Mouse (Mus musculus) erythroblast, embryonic 14.5 days (primary cell): ENCODE data around the gene 1700001P01Rik. TPM values are rescaled to one million over a fixed set of nuclear protein-coding genes. Genes with fewer than 3 reads are reported as not detected.
"Not testable (repeated sequence)": the region's sequence is repeated elsewhere in the genome, so short reads cannot be mapped to it uniquely, and the experiment has no call there.

Experiments
- H3K27me3 ChIP-seq: 2 replicates; pipeline ENCODE4 v1.6.1; 2012; ENCODE audit warnings: inconsistent platforms; ENCODE audit not compliant: control insufficient read depth
- H3K36me3 ChIP-seq: 2 replicates; pipeline ENCODE4 v1.6.1; 2012; ENCODE audit warnings: mild to moderate bottlenecking, inconsistent platforms; ENCODE audit not compliant: control insufficient read depth
- H3K4me1 ChIP-seq: 2 replicates; pipeline ENCODE4 v1.6.1; 2012; ENCODE audit warnings: inconsistent platforms; ENCODE audit not compliant: control insufficient read depth
- H3K4me3 ChIP-seq: replicated peaks from 2 replicates; pipeline ENCODE3; 2012; ENCODE audit warnings: moderate library complexity, mild to moderate bottlenecking, inconsistent platforms
- H3K9me3 ChIP-seq: 2 replicates; pipeline ENCODE4 v1.6.1; 2012; ENCODE audit warnings: low read length, inconsistent platforms, mixed read lengths; ENCODE audit not compliant: control insufficient read depth
- GATA1 ChIP-seq: IDR thresholded peaks from 2 replicates; pipeline ENCODE4 v1.6.1; 2012; ENCODE audit warnings: low read length, inconsistent platforms, mixed read lengths
- TAL1 ChIP-seq: IDR thresholded peaks from 3 replicates; pipeline ENCODE4 v1.6.1; 2012; ENCODE audit warnings: low read length, inconsistent platforms, mixed read lengths
- polyA plus RNA-seq: library from polyadenylated mRNA; stranded (reverse); fragments of >175 nt; gene quantifications from 2 replicates; pipeline ENCODE4 v1.2.3, GENCODE M21; 2012

1700001P01Rik gene
- polyA plus RNA-seq, 1 experiment, result not detected

DNA sequence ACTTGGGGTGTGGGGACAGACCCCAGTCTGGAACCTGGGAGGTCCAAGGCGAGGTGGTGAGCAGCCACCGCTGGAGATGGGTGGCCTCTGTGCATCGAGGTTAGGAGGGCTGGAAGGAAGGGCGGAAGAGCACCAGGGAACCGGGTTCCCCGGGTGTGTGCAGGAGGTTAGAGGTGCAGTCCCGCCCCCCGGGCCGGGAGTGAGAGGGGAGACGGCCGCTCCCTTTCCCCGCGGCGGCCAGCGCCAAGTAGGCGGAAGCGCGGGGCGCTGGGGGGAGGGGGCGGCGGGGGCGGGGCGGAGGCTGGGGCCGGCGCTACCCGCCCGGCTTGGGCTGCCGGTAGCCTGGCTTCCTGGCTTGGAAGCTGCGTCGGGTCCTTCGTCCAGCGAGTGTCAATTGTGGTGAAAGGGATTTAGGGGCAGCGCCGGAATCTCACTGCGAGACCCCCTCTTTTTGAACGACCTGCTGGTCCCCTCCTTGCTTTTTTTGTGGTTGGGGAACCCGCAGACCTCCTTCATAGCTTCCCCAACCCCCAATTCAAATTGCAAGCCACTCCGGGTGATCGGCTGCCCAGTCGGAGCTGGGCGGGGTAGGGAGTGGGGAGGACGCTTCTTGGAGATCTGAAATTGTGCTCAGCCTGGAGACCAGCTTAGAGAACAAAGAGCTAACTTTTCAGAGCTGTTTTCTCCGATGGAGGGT lies 24.4 kb upstream of the 1700001P01Rik start:
- Histone ChIP-seq H3K9me3 (no peaks in the 10 kb centered on the region), H3K27me3 (peaks cover 38% of the 10 kb centered on the region), H3K4me1 (peaks cover 45% of the 10 kb centered on the region), H3K36me3 (no peaks in the 10 kb centered on the region), H3K4me3 (peak overlapping the region; percentile 74)
- TF ChIP-seq GATA1 (no peak), TAL1 (no peak)

DNA sequence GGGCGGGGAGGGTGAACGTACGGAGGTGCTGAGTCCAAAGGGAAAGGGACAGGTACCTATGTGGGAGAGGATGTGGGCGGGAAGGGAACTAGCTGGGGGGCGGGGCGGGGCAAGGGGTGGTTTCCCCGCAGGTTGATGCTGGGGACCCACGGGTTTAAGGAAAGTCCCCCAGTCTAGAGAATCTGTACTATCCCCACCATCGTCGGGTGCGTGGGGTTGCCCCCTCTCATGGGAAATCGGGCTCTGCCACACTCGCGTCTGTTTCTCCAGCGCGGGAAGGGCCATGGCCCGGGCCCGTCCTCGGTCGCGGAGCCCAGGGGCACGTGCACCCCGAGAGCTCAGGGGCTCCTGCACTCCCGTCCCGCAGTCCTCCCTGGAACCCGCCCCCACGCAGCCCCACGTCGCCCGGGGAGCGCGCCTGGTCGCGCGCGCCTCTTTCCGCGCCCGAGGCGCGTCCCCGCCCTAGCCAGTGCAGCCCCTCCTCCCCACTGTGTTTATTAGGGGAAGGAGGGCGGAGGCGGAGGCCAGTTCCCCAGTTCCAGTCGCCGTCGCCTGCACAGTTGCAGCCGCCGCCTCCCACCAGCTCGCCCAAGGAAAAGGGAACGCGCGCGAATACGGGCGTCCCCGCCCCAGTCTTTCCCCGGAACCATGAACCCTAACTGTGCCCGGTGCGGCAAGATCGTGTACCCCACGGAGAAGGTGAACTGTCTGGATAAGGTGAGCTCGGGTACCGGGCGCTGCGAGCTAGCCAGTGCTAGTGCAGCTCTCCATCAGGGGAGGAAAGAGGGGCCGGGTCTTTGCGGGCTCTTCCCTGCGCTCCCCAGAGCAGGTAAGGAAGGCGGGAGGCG lies 23.7 kb upstream of the 1700001P01Rik start:
- Histone ChIP-seq H3K9me3 (no peaks in the 10 kb centered on the region), H3K36me3 (no peaks in the 10 kb centered on the region), H3K4me1 (peaks cover 45% of the 10 kb centered on the region), H3K27me3 (peaks cover 38% of the 10 kb centered on the region), H3K4me3 (peak overlapping the region; percentile 74)
- TF ChIP-seq TAL1 (no peak), GATA1 (no peak)

DNA sequence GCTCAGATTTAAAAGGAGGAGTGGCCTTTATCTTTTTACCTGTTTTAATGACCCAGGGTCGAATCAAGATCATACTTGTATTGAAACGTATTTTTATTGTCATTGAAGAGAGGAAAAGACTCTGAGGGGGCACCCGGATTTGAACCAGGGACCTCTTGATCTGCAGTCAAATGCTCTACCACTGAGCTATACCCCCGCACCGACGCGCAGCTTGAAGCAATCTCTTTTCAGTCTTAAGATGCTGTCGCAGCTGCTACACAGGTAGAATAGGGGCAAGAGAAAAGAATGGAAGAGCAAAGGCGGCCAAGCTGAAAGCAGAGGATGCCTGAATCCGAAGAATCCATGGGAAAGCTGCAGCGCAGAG lies 23.0 kb upstream of the 1700001P01Rik start, which contains the start of gene Lasp1:
TSS of gene Lasp1 (plus strand) at position 219 of the 364 bp plus-strand sequence.
- Histone ChIP-seq H3K4me1 (peaks cover 45% of the 10 kb centered on the region), H3K9me3 (no peaks in the 10 kb centered on the region), H3K4me3 (peak within 1 kb of the TSS; percentile 74), H3K27me3 (peaks cover 38% of the 10 kb centered on the region), H3K36me3 (no peaks in the 10 kb centered on the region)
- TF ChIP-seq TAL1 (no peak), GATA1 (no peak)

DNA sequence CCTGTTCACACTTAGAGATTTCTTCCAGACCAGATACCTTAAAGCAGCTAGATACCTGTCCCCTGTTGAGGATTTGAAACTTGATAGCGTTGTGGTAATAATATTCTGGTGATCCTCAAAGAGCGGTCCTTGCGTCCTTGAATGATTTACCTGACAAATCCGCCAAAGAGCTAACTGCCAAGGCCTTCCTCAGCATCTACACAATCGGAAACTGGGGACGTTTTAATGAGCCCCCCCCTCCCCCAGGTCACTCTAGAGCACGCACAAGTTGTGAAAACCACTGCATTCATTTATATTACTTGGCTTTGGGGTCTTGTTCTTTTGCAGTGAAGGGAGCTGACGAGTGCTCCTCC lies 22.3 kb upstream of the 1700001P01Rik start:
- Histone ChIP-seq H3K4me3 (peak overlapping the region; percentile 74), H3K27me3 (peaks cover 38% of the 10 kb centered on the region), H3K4me1 (peaks cover 45% of the 10 kb centered on the region), H3K9me3 (no peaks in the 10 kb centered on the region), H3K36me3 (no peaks in the 10 kb centered on the region)
- TF ChIP-seq GATA1 (no peak), TAL1 (no peak)

DNA sequence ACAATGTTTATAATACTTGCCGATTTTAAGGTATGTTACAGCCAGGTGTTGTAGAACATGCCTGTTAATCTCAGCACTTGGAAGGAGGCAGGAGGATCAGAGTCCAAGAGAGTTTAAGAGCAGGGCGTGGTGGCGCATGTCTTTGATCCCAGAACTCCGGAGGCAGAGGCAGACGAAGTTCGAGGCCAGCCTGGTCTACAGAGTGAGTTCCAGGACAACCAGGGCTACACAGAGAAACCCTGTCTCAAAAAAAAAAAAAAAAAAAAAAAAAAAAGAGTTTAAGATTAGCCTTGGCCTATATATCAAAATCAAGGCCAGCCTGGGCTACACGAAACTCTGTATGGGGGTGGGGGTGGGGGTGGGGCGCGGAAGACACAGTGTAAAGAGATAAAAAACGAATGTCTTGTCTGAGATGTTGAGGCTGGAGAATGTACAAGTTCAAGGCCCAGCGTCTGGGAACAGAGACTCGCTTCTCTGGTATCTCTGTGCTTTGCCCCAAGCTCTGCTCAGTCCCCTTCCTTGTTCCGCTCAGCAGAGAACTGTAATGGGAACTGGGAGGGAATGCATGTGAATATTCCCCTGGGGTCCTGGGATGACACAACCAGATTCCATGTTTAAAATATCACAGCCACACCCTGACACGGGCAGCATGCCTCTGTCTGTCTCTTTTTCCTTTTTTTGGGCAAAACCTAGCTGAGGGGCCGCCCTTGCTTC lies 21.8 kb upstream of the 1700001P01Rik start:
- TF ChIP-seq TAL1, result no peak
- no peak for TF ChIP-seq GATA1
- Histone ChIP-seq H3K27me3 (peaks cover 38% of the 10 kb centered on the region), H3K36me3 (no peaks in the 10 kb centered on the region), H3K4me1 (peaks cover 45% of the 10 kb centered on the region), H3K4me3 (no peak overlapping the region), H3K9me3 (no peaks in the 10 kb centered on the region)

DNA sequence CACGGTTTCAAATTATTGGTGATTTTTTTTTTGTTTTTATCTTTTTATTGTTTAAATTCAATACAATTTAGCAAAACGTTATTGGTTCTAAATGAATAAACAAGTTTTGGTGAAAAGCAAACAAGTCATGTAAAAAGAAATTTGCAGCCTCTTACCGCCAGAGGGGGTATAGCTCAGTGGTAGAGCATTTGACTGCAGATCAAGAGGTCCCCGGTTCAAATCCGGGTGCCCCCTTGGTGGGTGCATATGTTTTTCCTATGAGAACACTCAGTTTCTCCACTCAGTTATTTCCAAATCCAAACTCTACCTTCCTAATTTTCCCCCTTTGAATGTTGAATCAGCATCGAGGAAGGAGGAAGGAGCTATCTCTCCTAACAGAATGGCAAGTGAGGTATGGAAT lies 21.2 kb upstream of the 1700001P01Rik start:
- Histone ChIP-seq H3K36me3 (no peaks in the 10 kb centered on the region), H3K9me3 (no peaks in the 10 kb centered on the region), H3K4me3 (no peak overlapping the region), H3K27me3 (peaks cover 38% of the 10 kb centered on the region), H3K4me1 (peaks cover 43% of the 10 kb centered on the region)
- no peak for TF ChIP-seq GATA1
- TF ChIP-seq TAL1, result no peak

DNA sequence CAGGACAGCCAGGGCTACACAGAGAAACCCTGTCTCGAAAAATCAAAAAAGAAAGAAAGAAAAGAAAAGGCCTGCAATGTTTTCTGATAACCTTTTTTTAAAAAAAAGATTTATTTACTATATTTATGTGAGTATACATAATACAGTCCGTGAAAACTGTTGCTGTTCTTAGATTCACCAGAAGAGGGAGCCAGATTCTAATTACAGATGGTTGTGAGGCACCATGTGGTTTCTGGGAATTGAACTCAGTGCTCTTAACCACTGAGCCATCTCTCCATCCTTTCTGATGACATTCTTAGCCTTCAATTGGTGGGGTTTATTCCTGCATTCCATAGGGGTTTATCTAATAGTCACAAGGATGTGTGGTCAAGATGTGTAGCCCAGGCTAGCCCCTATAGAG lies 17.4 kb upstream of the 1700001P01Rik start:
- Histone ChIP-seq H3K9me3 (no peaks in the 10 kb centered on the region), H3K36me3 (no peaks in the 10 kb centered on the region), H3K27me3 (peaks cover 5% of the 10 kb centered on the region), H3K4me3 (no peak overlapping the region), H3K4me1 (peaks cover 9% of the 10 kb centered on the region)
- TF ChIP-seq TAL1 (no peak), GATA1 (no peak)

DNA sequence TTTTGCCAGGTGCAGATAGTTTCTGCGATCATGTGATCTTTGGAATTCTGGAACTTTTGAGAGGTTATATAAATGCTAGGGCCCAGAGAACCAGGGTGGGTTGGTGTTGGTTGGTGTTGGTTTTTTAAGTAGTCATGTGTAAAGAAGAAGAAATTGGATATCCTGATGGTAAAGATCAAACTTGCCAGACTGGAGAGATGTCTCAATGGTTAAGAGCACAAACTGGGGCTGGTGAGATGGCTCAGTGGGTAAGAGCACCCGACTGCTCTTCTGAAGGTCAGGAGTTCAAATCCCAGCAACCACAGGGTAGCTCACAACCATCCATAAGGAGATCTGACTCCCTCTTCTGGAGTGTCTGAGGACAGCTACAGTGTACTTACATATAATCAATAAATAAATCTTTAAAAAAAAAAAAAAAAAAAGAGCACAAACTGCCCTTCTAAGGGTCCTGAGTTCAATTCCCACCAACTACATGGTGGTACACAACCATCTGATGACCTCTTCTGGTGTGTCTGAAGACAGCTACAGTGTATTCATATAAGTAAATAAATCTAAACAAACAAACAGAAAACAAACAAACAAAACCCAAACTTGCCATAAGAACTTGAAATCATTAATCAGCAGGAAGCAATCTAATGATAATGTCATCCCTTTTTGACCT lies 15.2 kb upstream of the 1700001P01Rik start:
- H3K36me3 ChIP-seq, H3K4me3 ChIP-seq, H3K27me3 ChIP-seq, H3K4me1 ChIP-seq, H3K9me3 ChIP-seq: not testable (repeated sequence)

DNA sequence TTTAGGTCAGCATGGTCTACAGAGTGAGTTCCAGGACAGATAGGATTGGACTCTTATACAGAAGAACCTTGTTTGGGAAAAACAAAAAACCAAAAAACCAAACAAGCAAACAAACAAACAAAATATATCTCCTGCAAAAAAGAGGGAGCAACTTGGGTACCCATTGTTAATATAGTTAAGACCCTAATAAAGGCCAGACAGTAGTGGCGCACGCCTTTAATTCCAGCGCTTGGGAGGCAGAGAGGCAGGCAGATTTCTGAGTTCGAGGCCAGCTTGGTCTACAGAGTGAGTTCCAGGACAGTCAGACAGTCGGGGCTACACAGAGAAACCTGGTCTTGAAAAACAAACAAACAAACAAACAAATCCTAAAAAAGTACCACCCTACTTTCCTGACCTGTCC lies 14.0 kb upstream of the 1700001P01Rik start:
- Histone ChIP-seq H3K4me3 (no peak overlapping the region), H3K27me3 (no peaks in the 10 kb centered on the region), H3K4me1 (no peaks in the 10 kb centered on the region), H3K9me3 (no peaks in the 10 kb centered on the region), H3K36me3 (no peaks in the 10 kb centered on the region)
- TF ChIP-seq TAL1, result no peak
